Mouse (Mus musculus) lung, embryonic 16.5 days (tissue): ENCODE measurements around the gene Bnip3. TPM values are rescaled to one million over a fixed set of nuclear protein-coding genes. Genes with fewer than 3 reads are reported as not detected.

Source experiments
- ATAC-seq: fragments of 200-750 bp; cut with Nextera tagmentation; 2 replicates; pipeline ENCODE4 v1.8.0; 2017; ENCODE audit warnings: low read depth, mild to moderate bottlenecking, moderate library complexity
- H3K27ac ChIP-seq: fragments of 300-500 bp; sonication (generic); 2 replicates; pipeline ENCODE4 v1.5.1; 2014; ENCODE audit warnings: mild to moderate bottlenecking, control low read depth, low read length
- H3K27me3 ChIP-seq: fragments of 300-500 bp; sonication (generic); 2 replicates; pipeline ENCODE4 v1.6.1; 2014; ENCODE audit warnings: low read depth, low read length, mixed read lengths; ENCODE audit not compliant: control insufficient read depth, insufficient read depth
- H3K36me3 ChIP-seq: fragments of 300-500 bp; sonication (generic); 2 replicates; pipeline ENCODE4 v1.6.1; 2014; ENCODE audit warnings: low read length; ENCODE audit not compliant: control insufficient read depth, insufficient read depth
- H3K4me1 ChIP-seq: fragments of 300-500 bp; sonication (generic); replicated peaks from 2 replicates; pipeline ENCODE4 v1.6.1; 2014; ENCODE audit warnings: low read length, mixed read lengths; ENCODE audit not compliant: control insufficient read depth, insufficient read depth
- H3K4me2 ChIP-seq: fragments of 300-500 bp; sonication (generic); 2 replicates; pipeline ENCODE4 v1.6.1; 2014; ENCODE audit warnings: low read depth, low read length, control low read depth
- H3K4me3 ChIP-seq: fragments of 300-500 bp; sonication (generic); 2 replicates; pipeline ENCODE4 v1.5.1; 2014; ENCODE audit warnings: mild to moderate bottlenecking, low read length, control low read depth
- H3K9ac ChIP-seq: fragments of 300-500 bp; sonication (generic); 2 replicates; pipeline ENCODE4 v1.6.1; 2014; ENCODE audit warnings: low read length, control low read depth
- H3K9me3 ChIP-seq: fragments of 300-500 bp; sonication (generic); 2 replicates; pipeline ENCODE4 v1.6.1; 2016; ENCODE audit warnings: low read length; ENCODE audit not compliant: control insufficient read depth
- WGBS: fragments of 180-500 bp; shearing (Covaris S2); extraction: QIAGEN DNeasy Blood & Tissue Kit; methylation state at CpG from one replicate; pipeline ENCODE4 v1.1.7; 2014; 5-methylcytosine and 5-hydroxymethylcytosine counted together
- polyA plus RNA-seq: library from polyadenylated mRNA; unstranded; fragments of >200 nt; fragmentation: Nextera tagmentation; extraction: Ambion mirVana; gene quantifications from 2 replicates; pipeline ENCODE4 v1.2.1, GENCODE M21; 2015

Bnip3 gene
- polyA plus RNA-seq, 1 experiment from 2014 or later, result 135 TPM

GRCm38 (mm10) chr7:138940256-138940611 is 30.9 kb upstream of the Bnip3 start:
- Histone ChIP-seq H3K9ac (no peak overlapping the region), H3K9me3 (no peaks in the 10 kb centered on the region), H3K36me3 (no peaks in the 10 kb centered on the region), H3K4me2 (peak overlapping the region; percentile 63), H3K4me3 (peak overlapping the region; percentile 39), H3K4me1 (peaks cover 5% of the 10 kb centered on the region), H3K27me3 (peaks cover 48% of the 10 kb centered on the region), H3K27ac (no peak overlapping the region)
- WGBS, result 2% methylated on average over 17 of the region's 17 CpGs
- 0 out of 2 replicates have a peak, but pooled peaks have one; percentile 26 for ATAC-seq

- no peak overlapping the region for H3K9ac ChIP-seq
- 79% methylated on average over 7 of the region's 7 CpGs for WGBS
- H3K9me3 ChIP-seq, result no peaks in the 10 kb centered on the region
- no peak for ATAC-seq
- H3K4me1 ChIP-seq, result peaks cover 5% of the 10 kb centered on the region
- no peak overlapping the region for H3K4me3 ChIP-seq
- peaks cover 48% of the 10 kb centered on the region for H3K27me3 ChIP-seq
- H3K36me3 ChIP-seq, result no peaks in the 10 kb centered on the region
- no peak overlapping the region for H3K27ac ChIP-seq
- no peak overlapping the region for H3K4me2 ChIP-seq
Observed at GRCm38 (mm10) chr7:138938991-138939390, 29.7 kb upstream of the Bnip3 start.

- 91% methylated on average over 3 of the region's 3 CpGs for WGBS
- Histone ChIP-seq H3K36me3 (no peaks in the 10 kb centered on the region), H3K4me2 (no peak overlapping the region), H3K4me3 (no peak overlapping the region), H3K9me3 (no peaks in the 10 kb centered on the region), H3K4me1 (no peaks in the 10 kb centered on the region), H3K27me3 (peaks cover 7% of the 10 kb centered on the region), H3K27ac (no peak overlapping the region), H3K9ac (no peak overlapping the region)
- no peak for ATAC-seq
Observed at GRCm38 (mm10) chr7:138934523-138934922, 25.2 kb upstream of the Bnip3 start.

- 85% methylated on average over 4 of the region's 4 CpGs for WGBS
- H3K4me2 ChIP-seq, result no peak overlapping the region
- ATAC-seq, result no peak
Observed at GRCm38 (mm10) chr7:138928456-138928855, 19.1 kb upstream of the Bnip3 start.

GRCm38 (mm10) chr7:138923756-138924425 is 14.6 kb upstream of the Bnip3 start:
- H3K4me3 ChIP-seq, result no peak overlapping the region
- H3K27ac ChIP-seq, result no peak overlapping the region
- no peak overlapping the region for H3K4me2 ChIP-seq
- peaks cover 10% of the 10 kb centered on the region for H3K4me1 ChIP-seq
- H3K9ac ChIP-seq, result no peak overlapping the region
- no peaks in the 10 kb centered on the region for H3K36me3 ChIP-seq
- no peak for ATAC-seq
- no peaks in the 10 kb centered on the region for H3K27me3 ChIP-seq
- 4% methylated on average over 3 of the region's 3 CpGs for WGBS
- H3K9me3 ChIP-seq, result no peaks in the 10 kb centered on the region

More at GRCm38 (mm10) chr7:138928456-138928855, 19.1 kb upstream of the Bnip3 start:
- H3K9me3 ChIP-seq, result no peaks in the 10 kb centered on the region
- no peak overlapping the region for H3K4me3 ChIP-seq
- H3K4me1 ChIP-seq, result no peaks in the 10 kb centered on the region
- no peak overlapping the region for H3K9ac ChIP-seq
- H3K27me3 ChIP-seq, result no peaks in the 10 kb centered on the region
- no peaks in the 10 kb centered on the region for H3K36me3 ChIP-seq
- no peak overlapping the region for H3K27ac ChIP-seq

- 95% methylated on average over 8 of the region's 8 CpGs for WGBS
- H3K4me1 ChIP-seq, result peaks cover 11% of the 10 kb centered on the region
- no peak overlapping the region for H3K27ac ChIP-seq
Observed at GRCm38 (mm10) chr7:138921611-138922010, 12.3 kb upstream of the Bnip3 start.

GRCm38 (mm10) chr7:138919156-138919944 is 10.0 kb upstream of the Bnip3 start:
- peaks cover 11% of the 10 kb centered on the region for H3K4me1 ChIP-seq
- peak overlapping the region; percentile 48 for H3K4me3 ChIP-seq
- H3K27ac ChIP-seq, result peak overlapping the region; percentile 94
- no peaks in the 10 kb centered on the region for H3K27me3 ChIP-seq
- H3K9ac ChIP-seq, result peak overlapping the region; percentile 60
- under 1% methylated on average over 26 of the region's 26 CpGs for WGBS
- no peaks in the 10 kb centered on the region for H3K9me3 ChIP-seq
- no peaks in the 10 kb centered on the region for H3K36me3 ChIP-seq
- peak; percentile 91 for ATAC-seq
- H3K4me2 ChIP-seq, result peak overlapping the region; percentile 77

More at GRCm38 (mm10) chr7:138921611-138922010, 12.3 kb upstream of the Bnip3 start:
- Histone ChIP-seq H3K4me3 (no peak overlapping the region), H3K27me3 (no peaks in the 10 kb centered on the region), H3K9ac (no peak overlapping the region), H3K4me2 (no peak overlapping the region), H3K9me3 (no peaks in the 10 kb centered on the region), H3K36me3 (no peaks in the 10 kb centered on the region)
- no peak for ATAC-seq

- H3K4me2 ChIP-seq, result no peak overlapping the region
- H3K27ac ChIP-seq, result no peak overlapping the region
- no peaks in the 10 kb centered on the region for H3K36me3 ChIP-seq
- H3K27me3 ChIP-seq, result no peaks in the 10 kb centered on the region
- WGBS, result 66% methylated on average over 3 of the region's 3 CpGs
- no peak for ATAC-seq
- peaks cover 7% of the 10 kb centered on the region; the same call in 1 of the 2 replicates for H3K4me1 ChIP-seq
- H3K9ac ChIP-seq, result no peak overlapping the region
- no peaks in the 10 kb centered on the region for H3K9me3 ChIP-seq
- H3K4me3 ChIP-seq, result no peak overlapping the region
Observed at GRCm38 (mm10) chr7:138913616-138914015, 4.3 kb upstream of the Bnip3 start.

- Histone ChIP-seq H3K9ac (peak overlapping the region; percentile 67), H3K27ac (peak overlapping the region; percentile 83), H3K4me1 (peaks cover 21% of the 10 kb centered on the region), H3K4me3 (peak overlapping the region; percentile 89), H3K36me3 (no peaks in the 10 kb centered on the region), H3K9me3 (no peaks in the 10 kb centered on the region), H3K27me3 (no peaks in the 10 kb centered on the region), H3K4me2 (peak overlapping the region; percentile 83)
- 24% methylated on average over 7 of the region's 7 CpGs for WGBS
- no peak for ATAC-seq
Observed at GRCm38 (mm10) chr7:138910193-138910562, 859 bp upstream of the Bnip3 start.
